Mouse (Mus musculus) right cerebral cortex, postnatal 10 days (tissue): ENCODE measurements around the gene Ccnd3.
"Not testable (repeated sequence)": the region's sequence is repeated elsewhere in the genome, so short reads cannot be mapped to it uniquely, and the experiment has no call there.

Experiments used
- DNase-seq, 2 experiments: peaks; one replicate each; pipeline ENCODE4 v3.0.0; 2021; ENCODE audit warnings: low spot score in 2 of 2

The Ccnd3 gene

GRCm38 (mm10) chr17:47617605-47618307 is 112.9 kb downstream of the Ccnd3 start:
- no peak for DNase-seq

GRCm38 (mm10) chr17:47618556-47619311 is 113.9 kb downstream of the Ccnd3 start:
- no peak for DNase-seq

- DNase-seq: peak in 1 of 2 experiments; percentile 20
These were observed 118.2 kb downstream of the Ccnd3 start for GRCm38 (mm10) chr17:47622912-47623554.

GRCm38 (mm10) chr17:47624572-47624971 is 119.7 kb downstream of the Ccnd3 start:
- not testable (repeated sequence) for DNase-seq

- DNase-seq: no peak
These were observed 120.2 kb downstream of the Ccnd3 start for GRCm38 (mm10) chr17:47625088-47625487.

GRCm38 (mm10) chr17:47626031-47626430 is 121.2 kb downstream of the Ccnd3 start:
- DNase-seq: no peak

- DNase-seq: no peak
These were observed 122.9 kb downstream of the Ccnd3 start for GRCm38 (mm10) chr17:47627791-47628190.

GRCm38 (mm10) chr17:47628851-47629676 is 124.2 kb downstream of the Ccnd3 start:
- peak; percentile 96 to 97 for DNase-seq

GRCm38 (mm10) chr17:47629717-47630677 is 125.1 kb downstream of the Ccnd3 start:
- DNase-seq: peak; percentile 68 to 78

GRCm38 (mm10) chr17:47630678-47631065 is 125.8 kb downstream of the Ccnd3 start, which contains the start of gene Usp49:
Usp49 (plus strand) TSS chr17:47630690.
- DNase-seq: no peak

- no peak for DNase-seq
These were observed 127.5 kb downstream of the Ccnd3 start for GRCm38 (mm10) chr17:47632181-47632840.

GRCm38 (mm10) chr17:47633999-47634770 is 129.3 kb downstream of the Ccnd3 start:
- DNase-seq: no peak

GRCm38 (mm10) chr17:47642992-47643391 is 138.1 kb downstream of the Ccnd3 start:
- DNase-seq: no peak

- DNase-seq: peak; percentile 41 to 56
These were observed 141.8 kb downstream of the Ccnd3 start for GRCm38 (mm10) chr17:47646683-47647082.

- no peak for DNase-seq
These were observed 144.1 kb downstream of the Ccnd3 start for GRCm38 (mm10) chr17:47648966-47649365.
